Mouse (Mus musculus) E14TG2a.4 (cell line): Measurements from ENCODE around the gene Fam53b.

Experiments used
- CTCF ChIP-seq: conservative IDR thresholded peaks from 2 replicates; pipeline ENCODE4 v1.5.1; 2014; ENCODE audit warnings: low read length
- NANOG ChIP-seq: IDR thresholded peaks from 2 replicates; pipeline ENCODE4 v1.6.1; 2014; ENCODE audit warnings: borderline replicate concordance, low read length, mixed read lengths
- POU5F1 ChIP-seq: IDR thresholded peaks from 2 replicates; pipeline ENCODE4 v1.6.1; 2014; ENCODE audit warnings: low read length, borderline replicate concordance

DNA sequence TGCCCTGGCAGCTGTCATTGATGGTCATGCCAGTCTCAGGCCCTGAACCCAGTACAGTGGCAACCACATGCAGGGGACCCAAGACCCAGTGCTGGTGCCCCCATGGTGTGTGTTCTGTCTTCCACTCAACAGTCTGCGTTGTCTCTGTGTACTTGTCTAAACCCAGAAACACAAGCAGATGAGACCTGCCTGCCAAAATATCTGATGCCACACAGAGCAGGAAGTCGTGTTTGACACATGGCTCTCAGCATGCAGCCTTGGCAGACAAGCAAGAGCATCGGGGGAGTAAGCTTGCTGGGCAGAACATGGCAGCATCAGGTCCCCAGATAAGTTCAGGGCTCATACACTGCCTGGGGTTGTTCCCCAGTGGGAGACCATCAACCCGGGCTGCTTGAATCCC, 134.6 kb downstream of the Fam53b start:
- TF ChIP-seq CTCF (no peak), POU5F1 (no peak), NANOG (no peak)
